Mouse (Mus musculus): ENCODE data around the gene Babam2.

- TF ChIP-seq CTCF (conservative IDR thresholded peaks at IDR 0.05; ENCODE audit: insufficient read depth, insufficient read length, low read depth, low read length): no peak
- no peak for TF ChIP-seq POLR2A (IDR thresholded peaks at IDR 0.05; ENCODE audit: low read depth, low read length)
These were observed 340.1 kb downstream of the Babam2 start for GRCm38 (mm10) chr5:32037546-32037945.

Data from kidney, adult 2 months (tissue).